Mouse (Mus musculus) 416B (cell line): ENCODE data around the gene Trim26.

Experiments used
- DNase-seq: peaks from one replicate; pipeline ENCODE4 v3.0.0; 2011; ENCODE audit warnings: low read depth

The Trim26 gene

GRCm38 (mm10) chr17:36900001-36900400, 63.1 kb downstream of the Trim26 start:
- no peak for DNase-seq

GRCm38 (mm10) chr17:36900691-36901090, 63.8 kb downstream of the Trim26 start:
- DNase-seq: peak; percentile 52

- no peak for DNase-seq
Measured at GRCm38 (mm10) chr17:36903651-36904050, 66.7 kb downstream of the Trim26 start.

GRCm38 (mm10) chr17:36908235-36908634, 71.3 kb downstream of the Trim26 start:
- no peak for DNase-seq
